Mouse (Mus musculus) embryonic facial prominence, embryonic 14.5 days (tissue): ENCODE measurements around the gene Tmem266. TPM values are rescaled to one million over a fixed set of nuclear protein-coding genes. Genes with fewer than 3 reads are reported as not detected.

Experiments
- ATAC-seq: fragments of 200-750 bp; cut with Nextera tagmentation; 2 replicates; pipeline ENCODE4 v1.8.0; 2017; ENCODE audit warnings: low read depth, moderate number of reproducible peaks, moderate TSS enrichment
- DNase-seq: peaks from one replicate; pipeline ENCODE4 v3.0.0-alpha.2; 2015; ENCODE audit warnings: low spot score
- H3K27ac ChIP-seq: fragments of 300-500 bp; sonication (generic); replicated peaks from 2 replicates; pipeline ENCODE4 v1.5.1; 2014; ENCODE audit warnings: low read depth, mild to moderate bottlenecking, low read length, moderate library complexity
- H3K27me3 ChIP-seq: fragments of 300-500 bp; sonication (generic); replicated peaks from 2 replicates; pipeline ENCODE4 v1.6.1; 2014; ENCODE audit warnings: low read length; ENCODE audit not compliant: control insufficient read depth, insufficient read depth
- H3K36me3 ChIP-seq: fragments of 300-500 bp; sonication (generic); 2 replicates; pipeline ENCODE4 v1.6.1; 2014; ENCODE audit warnings: low read length, mixed read lengths; ENCODE audit not compliant: control insufficient read depth, insufficient read depth
- H3K4me1 ChIP-seq: fragments of 300-500 bp; sonication (generic); 2 replicates; pipeline ENCODE4 v1.6.1; 2014; ENCODE audit warnings: antibody characterized with exemption, low read length; ENCODE audit not compliant: control insufficient read depth, insufficient read depth
- H3K4me2 ChIP-seq: fragments of 300-500 bp; sonication (generic); 2 replicates; pipeline ENCODE4 v1.6.1; 2014; ENCODE audit warnings: low read depth, mild to moderate bottlenecking, low read length, moderate library complexity, mixed read lengths
- H3K4me3 ChIP-seq: fragments of 300-500 bp; sonication (generic); 2 replicates; pipeline ENCODE4 v1.5.1; 2014; ENCODE audit warnings: low read depth, mild to moderate bottlenecking, low read length
- H3K9ac ChIP-seq: fragments of 300-500 bp; sonication (generic); 2 replicates; pipeline ENCODE4 v1.6.1; 2014; ENCODE audit warnings: low read depth, mild to moderate bottlenecking, low read length, moderate library complexity, mixed read lengths
- H3K9me3 ChIP-seq: fragments of 300-500 bp; sonication (generic); 2 replicates; pipeline ENCODE4 v1.6.1; 2016; ENCODE audit warnings: low read length; ENCODE audit not compliant: control insufficient read depth
- WGBS: fragments of 180-500 bp; shearing (Covaris S2); extraction: QIAGEN DNeasy Blood & Tissue Kit; methylation state at CpG from one replicate; pipeline ENCODE4 v1.1.7; 2014; 5-methylcytosine and 5-hydroxymethylcytosine counted together
- polyA plus RNA-seq: library from polyadenylated mRNA; unstranded; fragments of >200 nt; fragmentation: Nextera tagmentation; extraction: Ambion mirVana; gene quantifications from 2 replicates; pipeline ENCODE4 v1.2.1, GENCODE M21; 2014

Gene Tmem266
- polyA plus RNA-seq, 1 experiment from 2014 or later = 0.38 TPM

DNA sequence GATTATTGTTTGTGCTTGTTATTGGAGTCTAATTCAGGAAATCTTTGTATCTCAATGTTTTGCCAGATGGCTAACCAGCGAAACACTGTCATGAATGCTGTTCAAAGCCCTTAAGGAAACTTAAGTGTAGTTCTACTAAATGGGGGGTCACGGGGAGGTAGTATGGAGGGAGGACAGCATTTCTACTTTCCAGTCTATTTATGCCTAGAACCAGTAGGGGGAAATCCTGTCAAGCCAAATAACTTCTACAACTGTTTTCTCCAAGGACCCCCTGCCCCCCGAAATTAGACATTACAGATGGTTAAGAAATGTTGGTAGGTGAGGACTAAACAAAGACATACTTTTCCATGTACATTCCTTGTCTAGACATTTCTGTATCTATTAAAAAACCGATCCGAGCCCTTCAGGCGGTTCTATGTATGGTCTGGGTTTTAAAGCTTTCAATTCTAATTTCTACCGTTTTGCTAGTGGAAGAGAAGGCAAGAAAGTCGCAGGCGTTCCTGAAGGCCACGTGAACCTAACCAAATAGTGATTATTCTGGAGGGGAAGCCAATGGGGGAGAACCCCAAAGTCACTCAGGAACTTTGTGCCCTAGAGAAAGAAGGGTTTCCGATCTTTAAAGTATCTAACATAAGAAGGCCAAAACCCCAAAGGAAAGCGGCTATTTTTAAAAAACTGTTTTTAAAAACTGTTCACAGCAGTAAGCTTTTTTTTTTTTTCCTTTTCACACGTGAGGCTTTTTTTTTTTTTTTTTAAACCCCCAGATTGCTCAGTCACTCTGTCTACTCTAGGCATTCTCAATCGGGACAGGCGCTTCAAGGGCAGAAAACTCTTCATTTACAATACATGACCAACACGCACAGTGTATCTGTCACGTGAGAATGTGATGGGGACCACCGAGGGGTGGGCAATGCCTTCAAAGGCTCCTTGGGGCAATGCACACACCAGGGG lies 874 bp upstream of the Tmem266 start:
- 12% methylated on average over 18 of the region's 18 CpGs for WGBS
- H3K4me1 ChIP-seq = no peaks in the 10 kb centered on the region
- no peaks in the 10 kb centered on the region for H3K9me3 ChIP-seq
- H3K27me3 ChIP-seq = peaks cover 45% of the 10 kb centered on the region
- H3K27ac ChIP-seq = no peak overlapping the region
- H3K36me3 ChIP-seq = no peaks in the 10 kb centered on the region
- no peak for DNase-seq
- ATAC-seq = no peak
- H3K4me2 ChIP-seq = peak overlapping the region; percentile 93
- H3K4me3 ChIP-seq = peak overlapping the region; percentile 77
- H3K9ac ChIP-seq = peak overlapping the region; percentile 74

DNA sequence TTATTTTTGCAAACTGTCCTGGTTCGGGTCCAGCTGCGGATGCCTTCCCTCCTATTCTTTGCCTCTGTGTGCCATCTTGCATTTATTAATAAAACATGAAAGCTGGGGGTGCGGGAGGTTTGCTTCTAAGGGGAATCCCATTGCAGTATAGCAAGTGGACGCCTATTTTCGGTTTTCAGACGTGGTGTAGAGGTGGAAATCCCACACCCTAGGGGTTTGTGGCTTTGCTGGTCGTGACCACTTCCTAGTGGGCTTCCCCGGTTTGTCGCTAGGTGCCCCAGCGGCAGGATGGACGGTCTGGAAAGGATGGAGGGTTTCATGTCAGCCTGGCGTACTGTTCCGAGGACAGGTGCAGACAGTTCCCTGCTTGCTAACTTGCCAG lies 512 bp downstream of the Tmem266 start:
- DNase-seq (peak; percentile 40), ATAC-seq (no peak)
- Histone ChIP-seq H3K9me3 (no peaks in the 10 kb centered on the region), H3K36me3 (no peaks in the 10 kb centered on the region), H3K4me1 (peaks cover 9% of the 10 kb centered on the region; the same call in 1 of the 2 replicates), H3K27me3 (peaks cover 45% of the 10 kb centered on the region), H3K4me2 (peak overlapping the region; percentile 93), H3K4me3 (peak overlapping the region; percentile 77), H3K27ac (no peak overlapping the region), H3K9ac (peak overlapping the region; percentile 74)
- WGBS = under 1% methylated on average over 13 of the region's 13 CpGs

DNA sequence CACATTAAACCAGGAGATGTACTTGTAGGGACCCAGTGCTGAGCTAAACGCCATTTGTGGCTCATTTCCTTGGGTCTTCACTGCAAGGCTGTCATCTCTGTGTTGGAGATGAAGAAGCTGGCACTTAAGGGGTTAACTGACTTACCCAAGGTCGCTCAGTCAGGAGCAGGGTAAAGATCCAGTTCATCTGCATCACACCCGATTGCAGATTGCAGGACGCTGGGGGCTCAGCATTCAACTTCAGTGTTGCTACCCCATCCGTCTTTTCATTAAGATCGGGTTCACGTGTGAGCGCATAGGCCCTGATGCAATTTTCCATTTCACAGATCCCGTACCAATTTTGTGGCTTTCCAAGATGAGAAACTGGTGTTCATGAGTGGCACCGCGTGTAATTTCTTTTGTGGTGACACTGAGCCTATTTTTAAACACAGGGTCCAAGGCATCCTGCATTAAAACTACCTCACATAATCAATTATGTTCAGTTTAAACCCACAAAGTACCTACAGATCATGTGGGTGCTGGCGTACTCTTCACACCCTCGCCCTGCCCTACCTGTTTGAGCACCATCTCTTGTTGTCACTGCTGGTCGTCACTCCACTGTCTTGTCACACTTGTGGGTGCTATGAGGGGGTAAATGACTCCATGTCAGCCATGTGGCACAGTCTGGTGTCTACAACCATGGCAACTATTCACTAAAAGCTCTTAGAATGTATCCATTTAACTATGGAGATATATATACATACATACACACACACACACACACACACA lies 1.6 kb downstream of the Tmem266 start:
- Histone ChIP-seq H3K36me3 (no peaks in the 10 kb centered on the region), H3K9me3 (no peaks in the 10 kb centered on the region), H3K27ac (no peak overlapping the region), H3K4me2 (peak overlapping the region; percentile 20; the same call in 1 of the 2 replicates), H3K4me1 (peaks cover 9% of the 10 kb centered on the region; the same call in 1 of the 2 replicates), H3K4me3 (no peak overlapping the region), H3K27me3 (peaks cover 39% of the 10 kb centered on the region), H3K9ac (no peak overlapping the region)
- 21% methylated on average over 14 of the region's 14 CpGs for WGBS
- no peak for ATAC-seq
- DNase-seq = no peak

DNA sequence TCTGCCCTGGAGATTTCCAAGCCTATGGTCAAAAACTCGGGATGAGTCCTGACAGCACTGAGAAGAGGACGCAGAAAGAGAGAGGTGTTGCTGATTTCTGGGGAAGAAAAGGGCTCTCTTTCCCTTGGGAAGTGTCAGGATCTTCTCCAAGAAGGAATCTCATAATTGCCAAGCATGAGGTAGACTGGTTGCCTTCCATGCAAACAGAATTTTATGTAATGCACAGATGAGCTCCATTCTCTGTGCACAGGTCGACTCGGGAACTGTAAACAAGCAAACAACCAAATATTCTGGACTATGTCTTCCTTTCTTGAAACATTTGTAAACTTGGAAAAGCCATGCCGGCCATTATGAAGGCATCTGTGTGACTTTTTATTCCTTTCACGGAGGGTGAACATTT lies 2.7 kb downstream of the Tmem266 start:
- 73% methylated on average over 6 of the region's 6 CpGs for WGBS
- Histone ChIP-seq H3K9me3 (no peaks in the 10 kb centered on the region), H3K27me3 (peaks cover 31% of the 10 kb centered on the region), H3K4me1 (peaks cover 9% of the 10 kb centered on the region; the same call in 1 of the 2 replicates), H3K27ac (no peak overlapping the region), H3K9ac (no peak overlapping the region), H3K4me2 (no peak overlapping the region), H3K4me3 (no peak overlapping the region), H3K36me3 (no peaks in the 10 kb centered on the region)
- ATAC-seq = no peak
- DNase-seq = no peak

DNA sequence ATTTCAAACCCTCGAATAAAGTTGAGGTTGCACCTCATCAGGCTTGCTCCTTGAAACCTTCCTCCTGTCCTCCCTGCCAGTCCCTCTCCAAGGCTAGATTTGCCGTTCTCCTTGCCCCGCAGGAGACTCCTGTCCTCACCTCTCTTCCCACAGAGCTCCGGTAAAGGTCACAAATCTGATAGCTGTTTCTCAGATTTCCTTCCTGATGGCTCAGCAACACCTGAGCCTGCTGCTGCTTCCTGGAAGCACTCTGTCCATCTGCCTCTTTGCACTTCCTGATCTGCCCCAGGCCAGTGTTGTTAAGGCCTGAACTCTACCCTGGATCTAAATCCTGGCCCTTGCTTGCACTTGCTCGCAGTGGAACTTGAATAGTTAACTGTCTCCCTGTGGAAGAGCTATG lies 5.8 kb downstream of the Tmem266 start:
- WGBS = 22% methylated on average over 5 of the region's 5 CpGs
- H3K4me1 ChIP-seq = peaks cover 9% of the 10 kb centered on the region; the same call in 1 of the 2 replicates
- no peak for ATAC-seq

DNA sequence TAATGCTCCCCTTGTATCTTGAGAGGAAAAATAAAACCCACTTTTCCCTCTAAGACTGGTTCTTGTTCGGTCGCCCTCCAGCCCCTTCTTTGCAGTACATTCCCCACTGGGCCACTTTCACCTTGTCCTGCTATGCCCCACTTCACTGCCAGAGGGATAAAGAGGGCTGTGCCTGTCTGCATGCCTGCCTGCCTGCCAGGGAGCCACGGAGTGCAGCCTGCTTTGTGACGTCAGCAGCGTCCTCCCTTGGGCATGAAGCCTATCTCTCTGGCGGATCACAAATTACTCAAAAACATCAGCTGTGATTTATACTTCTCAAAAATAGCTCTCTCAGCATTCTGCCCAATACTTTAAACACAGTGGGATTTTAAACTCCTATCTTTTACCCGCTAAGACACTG lies 6.2 kb downstream of the Tmem266 start:
- Histone ChIP-seq H3K9ac (no peak overlapping the region), H3K27me3 (peaks cover 22% of the 10 kb centered on the region), H3K9me3 (no peaks in the 10 kb centered on the region), H3K36me3 (no peaks in the 10 kb centered on the region), H3K27ac (no peak overlapping the region), H3K4me1 (peaks cover 9% of the 10 kb centered on the region; the same call in 1 of the 2 replicates), H3K4me3 (no peak overlapping the region), H3K4me2 (no peak overlapping the region)
- ATAC-seq (0 out of 2 replicates have a peak, but pooled peaks have one; percentile 50), DNase-seq (peak; percentile 33)
- 28% methylated on average over 7 of the region's 7 CpGs for WGBS

More for the DNA sequence above, 5.8 kb downstream of the Tmem266 start:
- no peak overlapping the region for H3K4me2 ChIP-seq
- no peak overlapping the region for H3K4me3 ChIP-seq
- H3K9me3 ChIP-seq = no peaks in the 10 kb centered on the region
- no peak overlapping the region for H3K9ac ChIP-seq
- peaks cover 23% of the 10 kb centered on the region for H3K27me3 ChIP-seq
- no peak overlapping the region for H3K27ac ChIP-seq
- no peaks in the 10 kb centered on the region for H3K36me3 ChIP-seq
- DNase-seq = no peak

DNA sequence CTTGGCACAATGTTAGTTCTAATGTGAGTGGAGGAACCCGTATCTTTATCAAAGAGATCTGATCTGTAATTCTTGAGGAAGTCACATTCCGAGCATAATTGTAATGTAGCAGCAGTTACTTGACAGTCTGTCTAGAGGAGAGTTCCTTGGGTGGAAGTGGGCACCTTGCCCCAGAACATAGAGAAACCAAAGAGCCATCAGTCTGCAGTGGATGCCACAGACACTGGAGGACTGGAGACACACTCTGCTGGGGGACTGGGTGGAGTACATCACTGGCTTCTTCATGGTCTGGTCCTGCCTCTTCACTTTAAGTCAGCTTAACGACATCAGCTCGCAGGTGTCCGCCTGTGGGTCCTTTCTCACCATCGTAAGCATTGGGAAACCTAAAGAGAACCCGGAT lies 17.5 kb downstream of the Tmem266 start:
- WGBS = 77% methylated on average over 7 of the region's 7 CpGs
- no peaks in the 10 kb centered on the region for H3K36me3 ChIP-seq

DNA sequence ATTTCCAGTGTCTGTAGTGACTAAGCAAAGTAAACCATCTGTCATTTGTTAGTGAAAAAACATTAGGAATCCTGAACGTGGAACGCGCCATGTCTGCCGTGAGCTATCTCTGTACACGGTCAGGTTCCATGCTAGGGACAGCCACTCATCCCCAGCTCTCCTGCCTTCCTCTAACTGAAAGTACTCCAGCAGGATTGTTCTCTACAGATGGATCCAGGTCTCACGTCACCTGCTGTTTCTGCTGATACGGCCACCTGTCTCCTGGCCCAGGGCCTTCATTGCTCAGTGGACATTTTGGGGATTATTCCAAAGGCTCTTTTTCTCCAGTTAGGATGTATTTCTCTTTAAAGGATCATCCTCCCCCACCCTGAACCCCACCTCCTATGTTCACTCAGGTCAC lies 18.6 kb downstream of the Tmem266 start:
- no peaks in the 10 kb centered on the region for H3K27me3 ChIP-seq
- DNase-seq = no peak
- no peaks in the 10 kb centered on the region for H3K4me1 ChIP-seq
- H3K27ac ChIP-seq = no peak overlapping the region
- H3K36me3 ChIP-seq = no peaks in the 10 kb centered on the region
- WGBS = 87% methylated on average over 7 of the region's 7 CpGs
- H3K9me3 ChIP-seq = no peaks in the 10 kb centered on the region
- H3K9ac ChIP-seq = no peak overlapping the region
- H3K4me3 ChIP-seq = no peak overlapping the region
- no peak for ATAC-seq
- H3K4me2 ChIP-seq = no peak overlapping the region

More for the DNA sequence above, 17.5 kb downstream of the Tmem266 start:
- Histone ChIP-seq H3K27ac (no peak overlapping the region), H3K9ac (no peak overlapping the region), H3K4me3 (no peak overlapping the region), H3K27me3 (no peaks in the 10 kb centered on the region), H3K4me1 (no peaks in the 10 kb centered on the region), H3K9me3 (no peaks in the 10 kb centered on the region), H3K4me2 (no peak overlapping the region)
- DNase-seq (no peak), ATAC-seq (no peak)
